Mouse (Mus musculus): Measurements from ENCODE around the gene Nyap1.

Gene Nyap1

GRCm38 (mm10) chr5:137741023-137741931 is at the start of gene Nyap1:
Nyap1 (minus strand) TSS chr5:137741607.
- peak; percentile 84 to 85 for DNase-seq

DNA sequence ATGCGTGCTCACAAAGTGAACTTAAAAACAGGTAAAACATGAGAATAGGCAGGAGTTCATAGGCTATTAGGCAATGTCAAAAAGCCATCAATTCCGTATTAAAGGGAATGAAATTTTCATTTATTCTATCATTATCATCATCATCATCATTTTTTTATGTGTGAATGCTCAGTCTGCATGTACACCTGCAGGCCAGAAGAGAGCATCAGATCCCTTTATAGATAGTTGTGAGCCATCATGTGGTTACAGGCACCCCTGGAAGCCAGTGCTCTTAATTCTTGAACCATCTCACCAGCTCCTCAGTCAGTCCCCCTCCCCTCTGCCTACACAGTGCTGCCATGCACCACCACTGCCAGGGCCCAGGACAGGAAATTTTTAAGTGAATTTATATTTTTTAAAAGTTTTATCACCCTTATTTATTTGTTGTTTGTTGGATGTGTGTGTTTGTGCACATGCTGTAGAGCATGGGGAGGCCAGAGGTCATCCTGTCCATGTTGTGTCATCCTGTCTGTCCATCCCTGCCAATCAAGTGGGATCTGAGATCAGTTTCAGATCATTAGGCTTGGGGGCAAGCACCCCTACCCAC is 47.6 kb upstream of the Nyap1 start:
- no peak for DNase-seq

GRCm38 (mm10) chr5:137788171-137788570 is 46.8 kb upstream of the Nyap1 start:
- DNase-seq = peak; percentile 15 to 43

DNA sequence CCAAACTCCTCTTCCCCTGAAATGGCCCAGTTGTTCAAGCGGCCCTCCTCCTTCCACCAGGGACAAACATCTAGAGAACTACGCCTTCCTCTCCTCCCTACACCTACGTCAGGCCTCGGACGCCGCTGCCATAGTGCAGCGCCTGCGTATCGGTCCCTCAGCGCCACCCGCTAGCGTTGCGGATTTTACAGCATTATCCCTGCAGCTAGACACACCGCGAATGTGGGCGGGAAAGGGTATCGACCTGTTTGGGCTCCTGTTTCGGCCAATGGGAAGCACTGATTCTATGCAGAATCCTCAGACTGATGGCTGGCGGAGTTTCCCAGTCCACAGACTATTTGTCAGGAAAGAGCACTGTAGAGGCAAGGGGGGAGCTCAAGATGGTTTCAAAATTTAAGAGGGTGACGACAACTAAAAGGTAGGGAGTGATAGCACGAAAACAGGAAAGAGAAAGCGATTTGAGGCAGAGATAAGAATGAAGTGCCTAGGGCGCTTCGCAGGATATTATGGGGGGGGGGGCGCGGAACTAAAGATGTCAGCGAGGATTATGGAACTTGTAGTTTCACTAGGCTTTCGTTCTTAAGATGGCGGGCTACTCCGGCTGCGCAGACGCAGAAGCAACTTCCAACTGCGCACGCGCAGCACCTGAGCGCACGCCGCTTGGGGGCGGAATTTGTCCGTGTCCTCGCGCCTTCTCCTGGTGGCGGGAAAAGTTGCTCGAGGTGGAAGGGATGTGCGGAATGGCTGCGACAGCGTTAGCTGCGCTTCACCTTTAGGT is 45.9 kb upstream of the Nyap1 start, which contains the start of the genes Mepce and Zcwpw1:
Gene Mepce, minus strand, starts transcription at position 505 of the 778 bp plus-strand sequence.
Gene Zcwpw1, plus strand, starts transcription at position 648 of the 778 bp plus-strand sequence.
- DNase-seq = peak; percentile 97

DNA sequence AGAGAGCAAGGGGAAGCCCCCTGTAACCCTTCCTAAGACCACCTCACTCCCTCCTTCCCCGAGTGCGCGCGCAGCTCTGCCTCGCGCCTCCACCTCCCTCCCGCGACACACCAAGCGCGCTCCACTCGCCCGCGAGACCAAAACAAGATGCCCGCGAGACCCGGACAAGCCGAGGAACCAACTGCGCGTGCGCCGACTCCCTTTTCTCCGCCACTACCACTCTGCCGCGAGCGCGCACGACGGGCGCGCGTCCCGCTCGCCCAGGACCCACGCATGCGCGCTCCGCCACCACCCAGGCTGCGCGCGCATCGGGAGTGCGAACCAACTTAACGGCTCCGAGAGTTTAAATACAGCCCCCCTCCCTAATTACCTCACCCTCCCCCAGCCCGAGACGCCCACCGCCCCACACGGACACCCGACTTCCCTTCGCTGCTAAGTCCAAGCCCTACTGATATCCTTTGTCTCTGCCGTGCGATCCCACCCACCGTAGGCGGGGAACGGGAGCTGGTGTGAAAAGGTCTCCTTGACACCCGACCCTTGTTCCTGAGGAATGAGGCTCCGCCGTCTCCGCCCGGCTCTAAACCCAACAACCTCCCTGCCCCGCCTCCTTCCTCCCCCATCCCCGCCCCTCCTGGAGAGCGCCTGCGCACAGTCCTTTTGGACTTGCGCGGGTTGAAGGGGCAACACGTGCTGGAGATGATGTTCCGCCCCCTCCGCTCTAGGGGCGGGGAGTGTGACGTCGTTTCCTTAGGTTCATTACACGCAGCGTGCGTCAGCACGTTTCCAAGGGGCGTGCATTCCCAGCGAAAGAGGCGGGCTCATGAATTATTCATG is 44.9 kb upstream of the Nyap1 start:
- peak; percentile 99 for DNase-seq

DNA sequence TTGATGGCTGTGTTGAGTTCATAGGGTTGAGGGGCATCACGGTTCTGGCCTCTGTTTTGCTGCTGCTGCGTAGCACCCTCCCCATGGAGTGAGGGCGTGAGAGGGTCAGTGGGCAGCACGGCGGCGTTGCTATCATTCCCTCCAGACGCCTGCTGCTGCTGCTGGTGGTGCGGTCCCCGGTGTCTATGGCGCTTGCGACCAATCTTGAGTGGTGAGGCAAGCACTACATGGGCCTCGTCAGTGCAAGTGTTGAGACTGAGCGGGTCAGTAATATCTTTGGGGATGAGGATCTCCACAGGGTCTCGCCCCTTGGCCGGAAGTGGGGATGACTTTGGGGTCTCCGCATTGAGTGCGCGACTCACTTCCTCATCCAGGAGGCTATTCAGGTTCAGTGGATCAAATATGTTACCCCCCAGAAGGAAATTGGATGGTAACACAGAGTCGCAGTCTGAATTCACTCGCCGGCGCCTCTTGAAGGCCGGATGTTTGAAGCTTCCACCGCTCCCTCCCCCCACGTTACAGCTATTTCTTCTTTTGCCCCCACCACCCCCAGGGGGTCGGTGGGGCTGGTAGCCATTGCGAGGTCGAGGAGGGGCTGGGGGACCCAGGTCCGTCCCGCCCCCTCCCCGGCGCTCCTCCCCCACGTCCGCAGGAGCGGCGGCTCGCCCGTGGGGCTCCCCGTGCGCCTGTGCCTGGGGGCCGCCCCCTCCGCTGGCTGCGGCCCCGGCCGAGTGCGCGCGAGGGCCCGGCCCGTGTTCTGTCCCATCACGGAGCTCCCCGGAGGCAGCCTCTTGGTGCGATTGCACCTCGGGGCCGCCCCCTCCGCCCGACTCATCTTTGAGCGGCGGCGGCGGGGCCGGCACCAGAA is 44.0 kb upstream of the Nyap1 start:
- peak; percentile 38 to 78 for DNase-seq

DNA sequence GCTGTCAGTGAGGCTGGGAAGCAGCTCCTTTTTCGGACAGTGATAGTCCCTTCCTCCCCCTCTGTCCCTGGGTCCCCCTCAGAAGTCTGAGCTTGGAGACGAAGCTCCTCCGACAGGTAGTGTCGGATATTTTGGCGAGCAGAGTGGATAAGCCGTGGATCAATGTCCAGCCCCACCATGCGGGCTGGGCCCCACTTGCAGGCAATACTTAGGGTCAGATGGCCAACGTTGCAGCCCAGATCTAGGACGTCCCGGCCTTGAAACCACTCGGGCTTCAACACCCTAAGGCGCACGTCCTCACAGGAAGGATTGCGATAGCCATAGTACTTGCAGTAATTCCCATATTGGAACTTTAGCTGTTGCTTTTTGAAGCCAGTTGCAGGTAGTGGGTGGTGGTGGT is 43.1 kb upstream of the Nyap1 start:
- DNase-seq = peak in 1 of 2 experiments; percentile 25

DNA sequence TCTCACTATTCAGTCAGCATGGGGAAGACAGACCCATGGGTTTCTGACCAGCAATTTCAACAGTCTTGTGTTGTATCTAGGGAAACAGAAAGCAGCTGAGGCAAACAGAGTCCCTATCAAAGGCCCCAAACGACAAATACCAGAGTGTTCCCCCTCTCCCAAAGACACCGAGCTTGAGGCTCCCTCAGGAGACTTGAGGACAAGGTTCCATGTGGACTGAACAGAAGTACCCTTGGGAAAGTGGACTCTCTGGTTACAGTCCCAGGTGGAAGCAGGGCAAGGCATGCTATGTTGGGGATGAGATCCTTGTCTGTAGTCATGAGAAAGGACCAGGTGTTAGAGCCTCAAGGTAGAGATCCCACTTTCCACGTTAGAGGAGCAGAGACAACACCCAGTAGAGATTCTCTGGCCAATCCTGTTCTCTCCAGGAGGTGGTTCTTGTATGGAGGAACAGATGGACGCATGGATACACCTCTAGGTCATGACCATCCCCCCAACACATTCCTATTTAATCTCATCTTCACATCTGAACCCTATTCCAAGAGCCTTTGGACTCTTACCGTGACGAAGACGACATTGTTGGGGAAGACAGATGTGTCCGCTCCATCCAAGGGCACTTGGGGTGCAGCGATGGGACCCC is 42.6 kb upstream of the Nyap1 start:
- DNase-seq = no peak

GRCm38 (mm10) chr5:137782776-137783522 is 41.5 kb upstream of the Nyap1 start:
- no peak for DNase-seq

DNA sequence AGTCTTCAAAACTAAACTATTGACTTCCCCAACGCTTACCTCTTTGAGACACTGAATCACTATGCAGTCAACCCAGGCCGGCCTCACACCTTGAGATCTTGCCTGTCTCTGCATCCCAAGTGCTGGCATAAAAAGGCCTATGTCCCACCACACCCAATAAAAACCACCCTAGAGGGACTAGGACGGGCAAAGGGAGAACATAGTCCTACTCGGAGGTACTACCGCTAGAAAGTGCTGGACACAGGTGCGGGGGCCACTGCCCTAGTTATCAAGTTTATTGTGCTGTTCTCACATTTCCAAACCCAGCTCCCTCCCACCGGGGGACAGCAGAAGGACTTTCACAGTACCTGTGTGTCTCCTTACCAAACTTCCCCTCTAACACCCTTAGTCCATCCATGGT is 40.3 kb upstream of the Nyap1 start:
- DNase-seq = no peak

- DNase-seq = peak; percentile 39 to 47
Measured at GRCm38 (mm10) chr5:137779053-137779933, 37.9 kb upstream of the Nyap1 start.

DNA sequence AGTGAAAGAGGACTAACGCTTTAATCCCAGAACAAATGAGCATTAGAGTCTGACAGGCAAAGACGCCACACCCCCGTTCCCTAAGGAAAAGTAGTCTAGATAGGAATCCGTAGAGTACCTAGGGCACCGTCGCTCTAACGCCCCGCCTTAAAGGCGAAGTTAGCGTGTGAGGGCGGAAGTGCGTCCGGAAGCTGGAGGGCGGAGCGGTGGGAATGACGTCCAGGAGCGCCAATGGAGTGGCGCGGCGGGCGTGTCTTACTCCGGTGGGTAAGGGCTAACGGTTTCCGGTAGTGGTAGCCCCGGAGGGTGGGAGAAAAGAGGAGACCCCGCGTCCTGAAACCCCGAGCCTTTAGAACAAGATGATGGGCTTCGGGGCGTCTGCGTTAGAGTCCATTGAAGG is 37.2 kb upstream of the Nyap1 start, which contains the start of gene Ppp1r35:
Gene Ppp1r35, plus strand, starts transcription at position 215 of the 400 bp plus-strand sequence.
- peak; percentile 97 for DNase-seq

DNA sequence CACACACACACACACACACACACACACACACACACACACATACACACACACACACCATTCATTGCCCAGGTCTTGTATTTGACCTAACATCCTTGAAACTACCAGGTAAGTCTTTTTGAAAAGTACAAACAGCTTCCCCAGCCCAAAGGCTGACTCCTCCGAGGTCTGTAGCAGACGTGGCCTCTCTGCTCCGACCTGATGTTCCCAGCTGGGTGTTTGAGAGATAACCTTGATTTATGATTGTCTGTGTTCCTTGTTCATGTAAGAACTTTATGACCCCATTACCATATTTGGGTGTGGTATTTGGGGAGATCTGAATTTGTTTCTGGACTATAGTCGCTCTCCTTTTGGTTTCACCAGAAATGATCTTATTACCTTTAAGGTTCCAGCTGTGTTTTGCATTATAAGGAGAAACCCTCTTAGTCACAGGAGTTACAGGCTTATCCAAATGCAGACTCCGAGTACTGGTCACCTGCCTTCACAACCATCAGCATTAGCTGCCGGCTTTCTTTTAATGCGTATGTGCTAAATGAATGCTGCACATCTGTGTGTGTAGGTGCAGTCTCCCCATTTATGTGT is 35.9 kb upstream of the Nyap1 start:
- DNase-seq = no peak

DNA sequence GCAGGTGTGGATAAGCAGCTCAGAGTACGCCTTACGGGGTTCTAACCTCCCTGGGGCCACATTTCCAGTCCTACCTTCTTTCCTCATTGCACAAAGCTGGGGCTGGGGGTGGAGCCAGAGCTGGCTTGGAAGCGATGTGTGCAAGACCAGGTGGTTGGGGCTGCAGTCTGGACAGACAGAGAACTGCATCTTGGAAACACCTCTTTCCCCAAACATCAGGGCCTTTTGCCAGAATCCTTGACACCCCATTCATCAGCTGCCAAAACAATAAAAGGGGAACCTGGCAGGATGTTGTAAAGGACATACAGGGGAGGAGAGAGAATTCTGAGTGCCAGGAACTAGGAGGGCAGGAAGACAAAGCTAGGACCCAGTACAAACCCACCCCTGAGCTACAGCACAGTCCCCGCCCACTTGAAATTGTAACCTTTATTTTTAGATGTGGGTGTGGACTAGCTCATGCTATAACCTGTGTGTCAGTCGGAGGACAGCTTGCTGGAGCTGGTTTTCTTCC is 35.1 kb upstream of the Nyap1 start:
- DNase-seq = peak; percentile 46 to 48

GRCm38 (mm10) chr5:137775587-137776290 is 34.3 kb upstream of the Nyap1 start:
- DNase-seq = no peak

GRCm38 (mm10) chr5:137772755-137773154 is 31.3 kb upstream of the Nyap1 start:
- no peak for DNase-seq

- DNase-seq = peak in 1 of 2 experiments; percentile 55
Measured at GRCm38 (mm10) chr5:137770709-137771108, 29.3 kb upstream of the Nyap1 start.

DNA sequence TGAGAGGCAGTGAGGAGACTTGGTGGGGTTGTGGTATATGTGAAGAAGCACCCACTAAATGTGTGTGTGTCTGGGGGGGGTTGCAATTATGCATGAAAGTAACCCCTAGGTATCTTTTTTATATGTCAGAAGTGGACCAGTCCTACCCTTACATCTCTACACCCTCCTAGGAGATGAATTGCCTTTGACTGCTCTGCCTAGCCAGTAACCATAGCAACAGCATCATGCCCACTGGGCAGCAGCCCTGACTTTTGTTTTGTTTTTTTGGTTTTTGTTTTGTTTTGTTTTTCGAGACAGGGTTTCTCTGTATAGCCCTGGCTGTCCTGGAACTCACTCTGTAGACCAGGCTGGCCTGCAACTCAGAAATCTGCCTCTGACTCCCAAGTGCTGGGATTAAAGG is 27.1 kb upstream of the Nyap1 start:
- DNase-seq = no peak
